Mouse (Mus musculus): ENCODE measurements around the gene Col15a1.

DNA sequence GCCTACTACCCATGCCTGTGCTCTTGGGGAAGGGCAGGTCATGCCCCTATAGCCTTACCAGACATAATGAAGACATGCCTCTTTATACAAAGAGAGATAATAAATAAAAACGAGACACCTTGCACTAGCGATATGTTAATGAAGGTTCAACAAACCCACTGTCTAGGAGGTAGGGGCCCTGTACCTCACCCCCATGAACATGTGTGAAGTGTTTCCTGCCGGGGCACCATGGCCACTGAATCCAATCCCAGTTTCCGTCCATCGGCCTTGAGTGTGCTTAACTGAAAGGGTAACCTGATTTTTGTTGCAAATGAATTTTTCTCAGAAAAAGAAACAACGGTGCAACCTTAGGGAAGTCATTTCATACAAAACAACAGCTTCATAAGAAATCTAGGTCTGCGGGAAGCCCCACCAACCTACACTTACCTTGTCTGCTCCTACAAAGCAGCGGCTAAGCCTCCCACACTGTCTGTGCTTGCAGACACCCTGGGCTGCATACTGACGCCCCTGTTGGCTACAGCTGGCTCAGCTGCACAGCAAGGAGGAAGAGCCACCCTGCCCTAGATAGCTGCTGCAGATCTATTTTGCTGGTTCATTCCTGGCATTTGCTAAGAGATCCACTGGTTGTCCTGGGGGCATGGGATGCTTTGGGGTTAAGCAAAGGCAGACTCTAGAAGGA lies 64.6 kb downstream of the Col15a1 start:
- TF ChIP-seq CTCF (IDR thresholded peaks at IDR 0.05; ENCODE audit: low read depth) (no peak), EP300 (optimal IDR thresholded peaks at IDR 0.05) (no peak)
